Mouse (Mus musculus) lung, postnatal 4 days (tissue): ENCODE measurements at regions not wholly inside any gene's neighbourhood (a gene's known extent, or its start where the extent isn't known, plus 50 kb on each side); places are given as distances from the start of the nearest gene placed in this dataset.

Source experiments
- DNase-seq, 2 experiments: peaks; one replicate each; pipeline ENCODE4 v3.0.0; 2021

DNA sequence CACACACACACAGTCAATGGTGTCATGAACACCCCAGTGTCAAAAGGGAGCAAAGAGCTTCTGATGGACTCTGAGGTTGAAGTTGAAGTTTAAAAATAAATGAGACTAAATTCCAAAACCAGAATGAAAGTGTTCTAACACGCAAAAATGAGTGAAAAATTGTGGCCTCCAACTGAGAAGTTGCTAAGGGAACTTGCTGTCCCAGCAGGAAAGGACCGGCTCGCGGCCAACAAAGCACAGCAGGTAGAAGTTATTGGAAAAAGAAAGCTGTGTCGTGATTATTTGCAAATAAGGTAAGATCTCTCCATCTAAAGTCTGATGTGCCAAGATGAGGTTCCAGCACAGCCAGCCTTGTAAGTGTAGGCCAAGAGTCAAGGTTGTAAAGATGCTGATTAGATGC is 169.7 kb downstream of the Nrp2 start:
- no peak for DNase-seq

DNA sequence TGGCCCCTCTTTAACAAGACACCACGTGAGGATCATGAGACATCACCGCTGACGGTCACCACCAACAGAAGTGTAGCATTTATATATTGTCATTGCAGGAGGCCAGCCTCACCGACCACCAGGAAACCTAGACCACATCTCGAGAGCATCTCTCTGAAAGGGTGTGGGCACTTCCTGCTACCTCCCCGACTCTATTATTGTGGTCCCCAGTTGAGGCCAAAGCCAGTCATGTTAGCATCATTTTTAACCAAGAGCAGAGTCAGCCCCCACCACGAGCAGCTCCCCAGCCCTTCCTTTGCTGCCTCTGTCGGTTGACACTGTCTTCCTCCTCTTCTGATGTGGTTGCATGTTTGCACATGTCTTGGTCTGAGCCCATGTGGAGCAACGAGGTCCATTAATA is 172.5 kb downstream of the Nrp2 start:
- DNase-seq, result no peak

DNA sequence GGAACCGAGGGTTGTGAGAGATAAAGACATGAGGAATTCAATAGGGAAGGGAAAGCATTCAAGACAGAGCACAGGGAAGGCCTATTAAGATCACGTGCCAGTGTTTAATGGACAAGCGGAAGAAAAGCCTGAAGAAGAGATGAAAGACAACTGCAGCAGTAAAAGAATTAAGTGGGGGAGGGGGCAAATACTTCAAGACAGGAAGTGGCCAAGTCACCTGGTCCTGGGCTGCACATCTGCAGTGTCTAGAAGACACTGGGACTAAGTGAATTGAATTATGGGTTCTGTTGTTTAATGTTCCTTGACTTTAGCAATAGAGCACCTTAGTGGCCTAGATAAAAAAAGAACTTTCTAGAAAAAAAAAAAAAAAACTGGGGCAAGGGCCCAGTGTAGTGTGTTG is 173.6 kb downstream of the Nrp2 start:
- DNase-seq, result no peak

DNA sequence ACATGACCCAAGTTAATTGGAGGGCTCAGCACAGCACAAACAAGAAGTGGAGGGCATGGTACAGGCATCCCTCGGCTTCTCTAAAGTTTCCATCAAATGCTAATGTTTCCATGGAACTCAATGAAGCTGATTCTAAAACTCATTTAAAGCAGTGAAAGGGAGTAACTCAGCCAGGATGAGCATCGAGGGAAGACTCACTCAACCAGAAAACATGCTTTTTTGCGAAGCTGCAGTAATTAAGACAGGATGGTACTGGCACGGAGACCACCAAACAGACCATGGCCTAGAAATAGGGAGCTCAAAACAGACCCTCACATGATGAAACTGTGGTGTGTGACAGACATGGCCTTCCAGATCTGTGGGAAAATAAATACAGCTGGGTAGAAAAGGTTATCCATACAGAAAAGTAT is 177.8 kb downstream of the Nrp2 start:
- DNase-seq, result no peak

DNA sequence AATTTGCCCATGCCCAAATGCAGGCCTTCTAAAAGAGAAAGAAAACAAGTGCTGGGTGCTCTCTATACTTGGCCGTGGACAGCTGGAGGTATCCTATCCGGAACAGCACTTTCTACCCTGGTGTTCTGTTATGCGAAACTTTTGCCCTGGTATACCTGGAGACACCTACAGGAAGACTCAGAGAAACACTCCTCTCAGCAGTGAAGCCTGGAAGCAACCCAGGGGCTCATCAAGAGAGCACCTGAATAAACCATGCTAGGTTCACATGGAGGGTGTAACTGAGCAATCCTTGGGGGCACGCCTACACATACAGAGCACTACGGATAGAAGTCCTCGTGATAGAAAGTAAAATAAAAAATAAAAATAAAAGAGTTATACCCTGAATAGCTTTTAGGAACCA is 178.4 kb downstream of the Nrp2 start:
- DNase-seq, result no peak

DNA sequence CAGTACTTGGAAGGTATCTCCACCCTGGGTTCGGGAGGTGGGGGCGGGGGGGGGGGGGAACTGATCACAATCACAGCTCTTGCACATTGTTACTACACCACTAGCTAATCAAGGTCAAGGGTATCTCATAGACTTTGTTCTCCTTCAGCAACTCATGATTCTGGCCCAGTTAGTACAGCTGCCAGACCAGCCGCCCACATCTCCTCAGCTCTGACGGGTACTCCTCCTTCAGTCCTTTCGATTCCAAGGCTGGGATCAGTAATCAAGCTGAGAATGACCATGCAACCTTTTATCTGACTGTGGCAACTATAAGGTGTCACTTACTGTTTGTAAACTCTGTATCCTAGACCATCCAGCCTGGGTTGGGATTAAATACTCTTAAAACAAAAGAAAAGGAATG is 178.9 kb downstream of the Nrp2 start:
- no peak for DNase-seq

DNA sequence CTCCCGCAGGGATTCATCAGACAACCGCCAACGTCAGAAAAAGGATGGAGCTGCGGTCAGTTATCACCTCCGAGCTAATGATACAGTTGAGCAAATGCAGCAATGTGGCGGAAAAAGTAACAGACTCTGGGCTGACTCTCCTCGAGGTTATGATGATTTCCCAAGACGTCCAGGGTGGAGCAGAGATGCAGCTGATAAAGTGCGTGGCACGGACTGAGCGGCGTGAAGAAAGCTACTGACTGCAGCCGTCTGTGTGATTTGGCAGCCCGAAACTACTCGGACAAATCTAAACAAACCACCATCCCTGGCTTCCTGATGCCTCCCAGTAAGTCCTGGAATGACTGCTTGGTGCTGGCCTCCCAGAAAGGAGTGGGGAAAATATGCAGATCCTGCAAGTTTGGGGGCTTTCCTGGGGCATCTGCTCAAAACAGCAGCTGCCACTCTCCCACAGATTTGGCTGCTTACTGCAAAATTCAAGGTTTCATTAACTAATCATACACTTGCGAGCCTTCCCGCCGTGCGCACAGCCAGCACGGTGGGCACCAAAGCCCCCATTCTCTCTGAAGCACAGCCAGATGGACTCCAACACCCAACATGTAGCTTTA is 181.9 kb downstream of the Nrp2 start:
- peak; percentile 30 to 74 for DNase-seq

DNA sequence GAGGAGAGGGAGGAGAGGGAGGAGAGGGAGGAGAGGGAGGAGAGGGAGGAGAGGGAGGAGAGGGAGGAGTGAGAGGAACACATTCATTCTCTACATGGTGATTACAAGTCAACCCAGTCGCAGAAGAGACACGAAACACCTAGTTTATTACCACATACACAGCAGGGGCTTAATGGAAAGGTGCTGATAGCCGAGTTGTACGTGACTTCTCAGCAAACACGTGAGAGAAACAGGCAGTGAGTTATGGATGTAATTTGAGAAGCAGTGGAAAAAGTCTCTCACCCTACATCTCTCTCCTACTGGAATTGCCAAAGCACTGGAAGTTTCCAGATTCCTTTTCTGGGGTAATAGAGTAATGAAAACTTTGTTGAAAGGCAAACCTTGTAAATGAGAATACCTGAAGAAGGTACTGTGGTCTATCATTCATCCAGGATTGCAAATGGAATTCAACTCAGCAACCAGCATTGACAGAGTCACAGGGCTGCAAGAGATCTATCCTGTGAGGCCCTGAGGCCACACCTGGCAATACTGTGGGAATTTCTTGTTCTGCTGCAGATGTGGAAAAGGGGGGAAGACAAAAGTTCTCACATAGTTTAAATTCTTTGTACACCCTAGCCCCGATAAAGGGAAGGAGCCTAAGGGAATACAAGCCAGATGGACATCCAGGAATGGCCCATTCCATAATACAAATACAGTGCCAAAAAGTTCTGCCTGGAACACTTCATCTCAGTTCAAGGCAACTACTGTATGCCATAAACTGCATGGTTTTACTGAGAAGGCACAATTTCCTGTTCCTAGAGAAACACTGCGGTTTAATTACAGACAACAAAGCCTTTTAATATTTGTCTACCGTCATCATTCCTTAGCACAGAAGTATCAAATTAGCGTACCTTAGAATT is 184.7 kb downstream of the Nrp2 start:
- no peak for DNase-seq

DNA sequence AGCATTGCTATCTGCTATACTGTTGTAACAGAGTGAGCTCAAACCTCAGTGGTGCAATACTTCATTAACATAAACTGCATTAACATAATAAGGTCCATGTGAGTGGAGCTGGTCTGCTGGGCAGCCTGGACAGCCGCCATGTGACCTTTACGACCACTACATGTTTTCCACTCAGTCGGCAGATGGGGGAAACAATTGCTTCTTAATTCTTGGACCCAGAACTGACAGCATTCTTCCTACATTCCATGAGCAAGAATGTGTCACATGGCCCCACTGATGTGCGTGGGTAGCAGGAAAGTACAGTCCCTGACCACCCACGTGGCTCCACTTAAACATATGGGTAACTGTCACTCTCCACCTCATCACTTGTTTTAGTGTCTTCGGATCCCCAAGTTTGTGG is 198.3 kb downstream of the Nrp2 start:
- DNase-seq, result peak; percentile 59 to 89

DNA sequence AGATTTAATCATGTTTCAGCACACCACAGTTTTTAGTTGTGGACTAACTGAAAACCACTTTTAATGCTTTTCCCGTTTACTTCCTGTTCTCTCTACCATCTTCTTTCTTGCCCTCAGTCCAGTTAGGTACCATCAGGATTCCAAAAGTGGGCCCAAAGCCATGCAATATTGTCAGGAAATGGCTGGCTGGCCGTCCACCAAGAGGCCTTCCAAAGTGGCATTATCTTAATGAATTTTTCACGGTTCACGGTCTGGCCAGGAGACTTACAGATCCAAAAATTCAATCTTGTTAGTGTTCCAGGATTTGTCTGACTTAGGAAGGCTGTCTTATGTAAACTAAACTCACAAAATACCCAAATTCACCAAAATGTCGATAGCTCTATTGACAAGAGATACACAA is 198.8 kb downstream of the Nrp2 start:
- DNase-seq, result no peak

DNA sequence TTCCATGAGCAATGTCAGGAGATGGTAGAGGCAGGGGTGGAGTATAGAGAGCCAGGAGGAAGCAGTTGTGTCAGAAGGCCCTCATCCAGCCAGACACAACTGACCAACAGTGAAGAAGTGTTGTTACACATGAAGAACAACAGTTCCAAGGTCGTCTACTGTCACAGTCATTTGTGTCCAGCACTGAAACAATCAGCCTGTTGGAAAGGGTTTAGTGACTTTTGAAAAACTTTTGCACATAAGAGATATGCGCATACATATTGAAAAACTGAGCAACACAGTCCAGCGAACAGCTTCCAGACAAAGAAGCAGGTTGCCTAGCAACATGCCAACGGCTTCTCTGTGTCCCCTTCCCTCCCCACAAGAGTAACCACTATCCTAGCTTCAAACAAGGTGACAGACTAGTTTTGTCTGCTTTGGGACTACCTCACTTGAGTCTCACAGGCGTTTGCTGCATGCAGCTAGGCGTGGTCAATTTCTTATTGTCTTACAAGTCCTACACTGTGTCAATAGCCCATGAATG is 199.9 kb downstream of the Nrp2 start:
- DNase-seq, result no peak

DNA sequence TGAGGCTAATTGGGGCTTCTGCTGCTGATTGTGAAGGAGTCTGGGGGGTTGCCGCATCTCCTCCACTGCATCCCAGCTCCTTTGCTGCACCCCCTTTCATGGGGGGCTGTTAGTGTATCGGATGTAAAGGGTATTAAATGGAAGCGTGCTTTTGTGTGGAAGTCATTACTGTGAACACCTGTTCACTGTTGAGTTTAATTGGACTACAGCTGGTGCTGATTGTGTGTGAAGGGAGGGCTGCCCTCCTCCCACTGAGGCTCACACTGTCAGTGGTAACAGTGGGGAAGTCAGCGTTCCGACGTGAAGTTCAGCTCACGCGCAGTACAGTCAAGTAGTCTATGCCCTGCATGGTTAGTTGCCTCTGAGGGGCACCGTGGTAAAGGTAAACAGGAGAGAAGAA is 202.7 kb downstream of the Nrp2 start:
- DNase-seq, result no peak

DNA sequence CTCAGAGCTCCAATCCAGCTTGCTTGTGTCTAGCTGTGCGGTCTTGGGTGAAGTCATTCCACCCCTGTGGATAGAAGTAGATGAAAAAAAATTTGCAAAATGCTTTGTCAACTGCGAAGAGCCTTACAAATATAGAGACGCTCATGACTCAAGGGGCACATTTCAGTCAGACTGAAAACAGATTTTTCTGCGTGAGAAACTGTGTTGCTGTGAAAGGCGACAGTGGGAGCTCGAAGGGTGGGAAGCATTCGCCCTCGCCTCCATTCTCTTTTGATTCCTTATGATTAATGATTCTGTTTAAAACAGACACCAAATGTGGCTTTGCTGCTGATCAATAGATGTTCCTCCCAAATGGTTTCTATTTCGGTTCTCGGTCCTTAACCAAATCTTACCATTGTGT is 204.2 kb downstream of the Nrp2 start:
- DNase-seq, result no peak
